Mouse (Mus musculus) erythroblast, adult 5-6 weeks (primary cell): ENCODE data around the gene Aox1. TPM values are rescaled to one million over a fixed set of nuclear protein-coding genes. Genes with fewer than 3 reads are reported as not detected.

ENCODE experiments used
- total RNA-seq, 2 experiments: library from RNA; stranded (forward) in 1 of 2; stranded (reverse) in 1 of 2; fragments of 150-400 nt in 1 of 2; fragments of 200-764, 138-1000 nt in 1 of 2; gene quantifications; 2 replicates each; pipeline versions ENCODE4 v1.2.3 to v1.2.4; 2015 to 2017; ENCODE audit warnings: low replicate concordance in 2 of 2

The Aox1 gene
- total RNA-seq, 2 experiments from 2014 or later: not detected

Other genes starting within 250 kb of the Aox1 start
- 12.7 and 16.7 TPM in 2 replicates for gene Sgo2a, start 34.0 kb upstream of the Aox1 start, total RNA-seq (2015; ENCODE audit: low replicate concordance)
- gene Sgo2a, start 34.0 kb upstream of the Aox1 start, total RNA-seq (2017; ENCODE audit: low replicate concordance): 19.4 and 19.6 TPM in 2 replicates
- 0.77 and 5.0 TPM in 2 replicates for gene Kctd18, start 11.0 kb upstream of the Aox1 start, total RNA-seq (2015; ENCODE audit: low replicate concordance)
- gene Kctd18, start 11.0 kb upstream of the Aox1 start, total RNA-seq (2017; ENCODE audit: low replicate concordance): 4.9 and 5.6 TPM in 2 replicates
- gene Aox3, start 83.2 kb downstream of the Aox1 start, total RNA-seq (2015; ENCODE audit: low replicate concordance): not detected in 2 replicates
- gene Aox3, start 83.2 kb downstream of the Aox1 start, total RNA-seq (2017; ENCODE audit: low replicate concordance): not detected in 2 replicates
- gene Aox4, start 180.5 kb downstream of the Aox1 start, total RNA-seq (2015; ENCODE audit: low replicate concordance): not detected in 2 replicates
- gene Aox4, start 180.5 kb downstream of the Aox1 start, total RNA-seq (2017; ENCODE audit: low replicate concordance): not detected in 2 replicates
- not detected in 2 replicates for gene Aox2, start 248.4 kb downstream of the Aox1 start, total RNA-seq (2015; ENCODE audit: low replicate concordance)
- gene Aox2, start 248.4 kb downstream of the Aox1 start, total RNA-seq (2017; ENCODE audit: low replicate concordance): not detected in 2 replicates